Mouse (Mus musculus): ENCODE measurements around the gene Cwh43.

Cwh43 gene

GRCm38 (mm10) chr5:73393041-73393440 lies 12.8 kb upstream of the Cwh43 start:
- ATAC-seq (ENCODE audit: insufficient number of reproducible peaks, low FRiP score, low TSS enrichment), result no peak

- ATAC-seq (ENCODE audit: insufficient number of reproducible peaks, low FRiP score, low TSS enrichment), result no peak
Measured at GRCm38 (mm10) chr5:73399768-73400526, 5.9 kb upstream of the Cwh43 start.

- ATAC-seq (ENCODE audit: insufficient number of reproducible peaks, low FRiP score, low TSS enrichment), result no peak
Measured at GRCm38 (mm10) chr5:73401341-73401740, 4.5 kb upstream of the Cwh43 start.

GRCm38 (mm10) chr5:73402911-73403310 lies 3.0 kb upstream of the Cwh43 start:
- no peak for ATAC-seq (ENCODE audit: insufficient number of reproducible peaks, low FRiP score, low TSS enrichment)

GRCm38 (mm10) chr5:73403311-73404068 lies 2.4 kb upstream of the Cwh43 start:
- no peak for ATAC-seq (ENCODE audit: insufficient number of reproducible peaks, low FRiP score, low TSS enrichment)

- no peak for ATAC-seq (ENCODE audit: insufficient number of reproducible peaks, low FRiP score, low TSS enrichment)
Measured at GRCm38 (mm10) chr5:73404790-73405189, 1.1 kb upstream of the Cwh43 start.

- no peak for ATAC-seq (ENCODE audit: insufficient number of reproducible peaks, low FRiP score, low TSS enrichment)
Measured at GRCm38 (mm10) chr5:73406861-73407260, 986 bp downstream of the Cwh43 start.

GRCm38 (mm10) chr5:73409970-73410369 lies 4.1 kb downstream of the Cwh43 start:
- ATAC-seq (ENCODE audit: insufficient number of reproducible peaks, low FRiP score, low TSS enrichment), result no peak

GRCm38 (mm10) chr5:73411771-73412170 lies 5.9 kb downstream of the Cwh43 start:
- ATAC-seq (ENCODE audit: insufficient number of reproducible peaks, low FRiP score, low TSS enrichment), result no peak

GRCm38 (mm10) chr5:73414172-73414571 lies 8.3 kb downstream of the Cwh43 start:
- no peak for ATAC-seq (ENCODE audit: insufficient number of reproducible peaks, low FRiP score, low TSS enrichment)

- ATAC-seq (ENCODE audit: insufficient number of reproducible peaks, low FRiP score, low TSS enrichment), result no peak
Measured at GRCm38 (mm10) chr5:73419045-73419695, 13.3 kb downstream of the Cwh43 start.

- no peak for ATAC-seq (ENCODE audit: insufficient number of reproducible peaks, low FRiP score, low TSS enrichment)
Measured at GRCm38 (mm10) chr5:73426824-73427223, 20.9 kb downstream of the Cwh43 start.

- peak; percentile 81 for ATAC-seq (ENCODE audit: insufficient number of reproducible peaks, low FRiP score, low TSS enrichment)
Measured at GRCm38 (mm10) chr5:73431581-73431980, 25.7 kb downstream of the Cwh43 start.

- ATAC-seq (ENCODE audit: insufficient number of reproducible peaks, low FRiP score, low TSS enrichment), result no peak
Measured at GRCm38 (mm10) chr5:73432805-73433204, 26.9 kb downstream of the Cwh43 start.

GRCm38 (mm10) chr5:73434764-73435163 lies 28.9 kb downstream of the Cwh43 start:
- no peak for ATAC-seq (ENCODE audit: insufficient number of reproducible peaks, low FRiP score, low TSS enrichment)

- ATAC-seq (ENCODE audit: insufficient number of reproducible peaks, low FRiP score, low TSS enrichment), result no peak
Measured at GRCm38 (mm10) chr5:73442176-73442575, 36.3 kb downstream of the Cwh43 start.

- no peak for ATAC-seq (ENCODE audit: insufficient number of reproducible peaks, low FRiP score, low TSS enrichment)
Measured at GRCm38 (mm10) chr5:73450276-73450675, 44.4 kb downstream of the Cwh43 start.

GRCm38 (mm10) chr5:73454502-73455306 lies 48.8 kb downstream of the Cwh43 start:
- ATAC-seq (ENCODE audit: insufficient number of reproducible peaks, low FRiP score, low TSS enrichment), result no peak

GRCm38 (mm10) chr5:73455307-73455687 lies 49.4 kb downstream of the Cwh43 start:
- ATAC-seq (ENCODE audit: insufficient number of reproducible peaks, low FRiP score, low TSS enrichment), result no peak

Measured in cerebellum, adult (tissue).